Mouse (Mus musculus) CH12.LX (cell line): ENCODE measurements at regions not wholly inside any gene's neighbourhood (a gene's known extent, or its start where the extent isn't known, plus 50 kb on each side); places are given as distances from the start of the nearest gene placed in this dataset.

Source experiments
- DNase-seq: peaks from one replicate; pipeline ENCODE4 v3.0.0-alpha.2; 2013; ENCODE audit errors: extremely low read depth
- H3K27ac ChIP-seq: 2 replicates; pipeline ENCODE4 v1.5.1; 2012; ENCODE audit warnings: low read depth, mild to moderate bottlenecking, control low read depth, moderate library complexity; ENCODE audit not compliant: insufficient read depth
- H3K27me3 ChIP-seq: replicated peaks from 2 replicates; pipeline ENCODE3; 2012; ENCODE audit warnings: inconsistent platforms
- H3K36me3 ChIP-seq, 2 experiments: replicated peaks in 1 of 2; 2 replicates each; pipeline versions ENCODE3 to v1.6.1; 2012; ENCODE audit warnings: inconsistent platforms in 1 of 2, low read length in 1 of 2, mild to moderate bottlenecking in 1 of 2, mixed read lengths in 1 of 2, moderate library complexity in 1 of 2; ENCODE audit not compliant: control insufficient read depth in 1 of 2, insufficient read depth in 1 of 2
- H3K4me1 ChIP-seq, 2 experiments: 2 replicates each; pipeline ENCODE4 v1.6.1; 2012; ENCODE audit warnings: inconsistent platforms in 1 of 2, moderate library complexity in 1 of 2; ENCODE audit not compliant: insufficient read depth in 2 of 2, control insufficient read depth in 1 of 2
- H3K4me2 ChIP-seq: 2 replicates; pipeline ENCODE4 v1.6.1; 2012; ENCODE audit warnings: low read depth, mild to moderate bottlenecking, control low read depth; ENCODE audit not compliant: poor library complexity, insufficient read depth, severe bottlenecking
- H3K4me3 ChIP-seq, 3 experiments: fragments of 150-350 bp in 1 of 3; sonication (generic) in 1 of 3; replicated peaks in 1 of 3; 2 replicates each; pipeline versions ENCODE3 to v1.5.1; 2011 to 2012; ENCODE audit warnings: low read depth in 2 of 3, low read length in 2 of 3, mild to moderate bottlenecking in 2 of 3, moderate library complexity in 2 of 3, control low read depth in 1 of 3, improper control_type of control experiment in 1 of 3, inconsistent platforms in 1 of 3, mixed read lengths in 1 of 3; ENCODE audit not compliant: poor library complexity in 1 of 3
- H3K79me2 ChIP-seq: replicated peaks from 2 replicates; pipeline ENCODE4 v1.6.1; 2012; ENCODE audit warnings: mild to moderate bottlenecking, moderate library complexity; ENCODE audit not compliant: control insufficient read depth, poor library complexity, insufficient read depth, severe bottlenecking; ENCODE audit errors: extremely low read depth
- H3K9ac ChIP-seq: 2 replicates; pipeline ENCODE4 v1.6.1; 2012; ENCODE audit warnings: low read depth, mild to moderate bottlenecking, control low read depth, moderate library complexity; ENCODE audit not compliant: insufficient read depth
- H3K9me3 ChIP-seq: replicated peaks from 2 replicates; pipeline ENCODE3; 2012; ENCODE audit warnings: low read length, inconsistent platforms, mixed read lengths
- CHD1 ChIP-seq: IDR thresholded peaks from 2 replicates; pipeline ENCODE4 v1.6.1; 2012; ENCODE audit warnings: low read depth, low read length, improper control_type of control experiment, inconsistent platforms
- CHD2 ChIP-seq: IDR thresholded peaks from 2 replicates; pipeline ENCODE4 v1.6.1; 2011; ENCODE audit warnings: low read length, improper control_type of control experiment
- CTCF ChIP-seq, 2 experiments: IDR thresholded peaks in 1 of 2; conservative IDR thresholded peaks in 1 of 2; 2 replicates each; pipeline ENCODE4 v1.5.1; 2011 to 2012; ENCODE audit warnings: low read depth in 2 of 2, low read length in 2 of 2, improper control_type of control experiment in 1 of 2, inconsistent platforms in 1 of 2, mild to moderate bottlenecking in 1 of 2, moderate library complexity in 1 of 2
- E2F4 ChIP-seq: IDR thresholded peaks from 2 replicates; pipeline ENCODE4 v1.6.1; 2011; ENCODE audit warnings: low read depth, low read length, improper control_type of control experiment; ENCODE audit not compliant: insufficient replicate concordance
- ELF1 ChIP-seq: IDR thresholded peaks from 2 replicates; pipeline ENCODE4 v1.6.1; 2014; ENCODE audit warnings: low read depth, mild to moderate bottlenecking, inconsistent platforms, low read length, improper control_type of control experiment
- EP300 ChIP-seq: IDR thresholded peaks from 2 replicates; pipeline ENCODE4 v1.6.1; 2011; ENCODE audit warnings: low read length, improper control_type of control experiment
- GABPA ChIP-seq: IDR thresholded peaks from 2 replicates; pipeline ENCODE4 v1.6.1; 2012; ENCODE audit warnings: low read depth, low read length, improper control_type of control experiment, inconsistent platforms; ENCODE audit not compliant: insufficient replicate concordance
- IRF4 ChIP-seq: IDR thresholded peaks from 2 replicates; pipeline ENCODE4 v1.6.1; 2014; ENCODE audit warnings: low read depth, mild to moderate bottlenecking, inconsistent platforms, low read length, improper control_type of control experiment
- JUN ChIP-seq: IDR thresholded peaks from 2 replicates; pipeline ENCODE4 v1.6.1; 2011; ENCODE audit warnings: low read depth, mild to moderate bottlenecking, low read length, improper control_type of control experiment, moderate library complexity; ENCODE audit not compliant: insufficient read depth
- KAT2A ChIP-seq: IDR thresholded peaks from 2 replicates; pipeline ENCODE4 v1.6.1; 2012; ENCODE audit warnings: low read length, improper control_type of control experiment, inconsistent platforms; ENCODE audit not compliant: insufficient replicate concordance
- MEF2A ChIP-seq: IDR thresholded peaks from 2 replicates; pipeline ENCODE4 v1.6.1; 2014; ENCODE audit warnings: low read depth, mild to moderate bottlenecking, inconsistent platforms, low read length, improper control_type of control experiment, borderline replicate concordance
- MXI1 ChIP-seq: IDR thresholded peaks from 2 replicates; pipeline ENCODE4 v1.6.1; 2011; ENCODE audit warnings: mild to moderate bottlenecking, low read depth, low read length, improper control_type of control experiment
- NELFE ChIP-seq: IDR thresholded peaks from 2 replicates; pipeline ENCODE4 v1.6.1; 2011; ENCODE audit warnings: low read depth, low read length, improper control_type of control experiment
- PAX5 ChIP-seq: IDR thresholded peaks from 2 replicates; pipeline ENCODE4 v1.6.1; 2012; ENCODE audit warnings: low read length, inconsistent platforms, mixed read lengths
- POLR2A ChIP-seq: IDR thresholded peaks from 2 replicates; pipeline ENCODE4 v1.6.1; 2011; ENCODE audit warnings: low read depth, mild to moderate bottlenecking, improper control_type of control experiment, low read length
- RAD21 ChIP-seq: IDR thresholded peaks from 2 replicates; pipeline ENCODE4 v1.6.1; 2011; ENCODE audit warnings: low read depth, mild to moderate bottlenecking, low read length, improper control_type of control experiment, moderate library complexity
- RCOR1 ChIP-seq: conservative IDR thresholded peaks from 2 replicates; pipeline ENCODE4 v1.6.1; 2012; ENCODE audit warnings: low read depth, mild to moderate bottlenecking, inconsistent platforms, low read length, improper control_type of control experiment
- SIN3A ChIP-seq: IDR thresholded peaks from 2 replicates; pipeline ENCODE4 v1.6.1; 2012; ENCODE audit warnings: low read length, improper control_type of control experiment, inconsistent platforms
- SMC3 ChIP-seq: IDR thresholded peaks from 2 replicates; pipeline ENCODE4 v1.6.1; 2011; ENCODE audit warnings: low read depth, low read length, improper control_type of control experiment
- TBP ChIP-seq: conservative IDR thresholded peaks from 2 replicates; pipeline ENCODE4 v1.6.1; 2011; ENCODE audit warnings: low read depth, low read length, improper control_type of control experiment
- UBTF ChIP-seq: IDR thresholded peaks from 2 replicates; pipeline ENCODE4 v1.6.1; 2012; ENCODE audit warnings: low read depth, mild to moderate bottlenecking, inconsistent platforms, low read length, improper control_type of control experiment, moderate library complexity
- USF1 ChIP-seq: IDR thresholded peaks from 2 replicates; pipeline ENCODE4 v1.6.1; 2014; ENCODE audit warnings: low read depth, mild to moderate bottlenecking, inconsistent platforms, low read length, improper control_type of control experiment
- USF2 ChIP-seq: conservative IDR thresholded peaks from 2 replicates; pipeline ENCODE4 v1.6.1; 2011; ENCODE audit warnings: low read depth, low read length, improper control_type of control experiment
- ZC3H11A ChIP-seq: IDR thresholded peaks from 2 replicates; pipeline ENCODE4 v1.6.1; 2012; ENCODE audit warnings: low read depth, mild to moderate bottlenecking, inconsistent platforms, low read length, improper control_type of control experiment
- dilution Hi-C: fragments of 300-500 bp; cut with MboI; formaldehyde crosslinking; loops from 2 replicates; pipeline ENCODE4 v1.14.3; 2020; ENCODE audit warnings: low sequenced_read_pairs; ENCODE audit not compliant: extremely low pct_unique_long_range_greater_than_20kb, extremely low pct_ligation_motif_present
- in situ Hi-C: fragments of 300-500 bp; cut with MboI; formaldehyde crosslinking; loops from 3 replicates; pipeline ENCODE4 v1.14.3; 2019; ENCODE audit warnings: low sequenced_read_pairs, low pct_ligation_motif_present, low pct_unique_long_range_greater_than_20kb, mixed read lengths

DNA sequence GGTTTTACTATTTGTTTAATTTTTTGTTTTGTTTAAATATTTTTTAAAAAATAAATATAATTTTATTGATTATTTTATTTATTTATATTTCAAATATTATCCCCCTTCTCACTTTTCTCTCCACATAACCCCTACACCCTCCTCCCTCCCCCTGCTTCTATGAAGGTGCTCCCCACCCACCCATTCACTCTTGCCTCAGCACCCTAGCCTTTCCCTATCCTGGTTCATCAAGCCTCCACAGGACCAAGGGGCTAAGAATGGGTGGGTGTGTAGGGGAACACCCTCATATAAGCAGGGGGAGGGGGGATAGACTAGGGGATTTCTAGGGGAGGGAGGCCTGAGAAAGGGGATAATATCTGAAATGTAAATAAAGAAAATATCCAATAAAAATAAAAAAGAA, 313.7 kb upstream of the Gm21293 start:
- in situ Hi-C loops (no loop called here), dilution Hi-C loops (no loop called here)

DNA sequence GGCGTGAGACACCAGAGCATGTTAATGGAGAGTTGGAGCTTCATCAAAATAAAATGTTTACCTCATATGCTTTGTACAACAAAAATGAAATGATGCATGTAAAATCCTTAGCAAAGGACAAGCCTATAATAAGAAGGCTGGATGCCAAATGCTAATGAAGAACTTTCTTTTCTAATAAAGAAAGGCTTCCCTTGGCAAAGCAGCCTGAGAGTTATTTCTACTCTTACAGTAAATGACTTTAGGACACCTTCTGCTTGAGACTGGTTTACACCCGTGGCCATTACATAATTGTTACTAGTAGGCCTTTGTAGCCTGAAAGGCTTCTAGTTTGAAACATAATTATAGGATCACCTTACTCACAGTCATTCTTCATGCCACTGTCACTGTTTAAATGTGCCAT, 310.7 kb upstream of the Gm21293 start:
- in situ Hi-C loops (no loop called here), dilution Hi-C loops (no loop called here)

More for the DNA sequence above, 313.7 kb upstream of the Gm21293 start:
- Histone ChIP-seq H3K4me3 (no peak overlapping the region), H3K27me3 (no peaks in the 10 kb centered on the region), H3K36me3 (no peaks in the 10 kb centered on the region), H3K4me1 (no peaks in the 10 kb centered on the region), H3K27ac (no peak overlapping the region), H3K4me2 (no peak overlapping the region), H3K9me3 (peaks cover 13% of the 10 kb centered on the region), H3K79me2 (no peaks in the 10 kb centered on the region), H3K9ac (no peak overlapping the region)
- DNase-seq, result no peak
- TF ChIP-seq CHD1 (no peak), JUN (no peak), CHD2 (no peak), TBP (no peak), PAX5 (no peak), SMC3 (no peak), POLR2A (no peak)

DNA sequence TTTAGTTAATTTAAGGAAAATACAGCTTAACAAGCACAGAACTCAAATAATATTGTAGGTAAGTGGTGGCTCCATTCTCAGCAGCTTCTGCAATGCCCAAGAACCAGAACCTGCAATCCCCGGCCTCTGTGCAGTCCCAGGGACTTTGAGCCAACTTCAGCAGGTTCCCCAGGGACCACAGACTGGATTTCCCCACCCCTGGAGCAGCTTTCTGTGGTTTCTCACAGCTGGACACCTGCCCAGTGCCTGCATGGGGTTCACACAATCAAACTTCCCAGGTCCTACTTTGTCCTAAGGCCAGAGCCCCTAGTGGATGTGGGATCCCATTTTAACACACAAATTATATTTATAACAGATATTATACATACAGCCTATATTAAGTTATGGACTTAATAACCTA, 287.6 kb upstream of the Gm21293 start:
- in situ Hi-C loops, result no loop called here
- Histone ChIP-seq H3K9me3 (peaks cover 15% of the 10 kb centered on the region), H3K36me3 (no peaks in the 10 kb centered on the region), H3K4me1 (no peaks in the 10 kb centered on the region), H3K79me2 (no peaks in the 10 kb centered on the region), H3K9ac (no peak overlapping the region), H3K27me3 (no peaks in the 10 kb centered on the region), H3K4me2 (no peak overlapping the region), H3K27ac (no peak overlapping the region), H3K4me3 (no peak overlapping the region)
- dilution Hi-C loops, result no loop called here
- DNase-seq, result no peak
- TF ChIP-seq MXI1 (no peak), KAT2A (no peak), UBTF (no peak), ELF1 (no peak), USF2 (no peak), MEF2A (no peak), RCOR1 (no peak), PAX5 (no peak), RAD21 (no peak), E2F4 (no peak), SIN3A (no peak), EP300 (no peak), NELFE (no peak), POLR2A (no peak), IRF4 (no peak)
- TF ChIP-seq, all 38 proteins: peak for 0

More for the DNA sequence above, 310.7 kb upstream of the Gm21293 start:
- no peak overlapping the region for H3K4me2 ChIP-seq
- no peak overlapping the region for H3K9ac ChIP-seq
- H3K79me2 ChIP-seq, result no peaks in the 10 kb centered on the region
- no peak for DNase-seq
- H3K36me3 ChIP-seq, result no peaks in the 10 kb centered on the region
- TF ChIP-seq ELF1 (no peak), USF1 (no peak), KAT2A (no peak), USF2 (no peak), NELFE (no peak), IRF4 (no peak), CHD1 (no peak), POLR2A (no peak), GABPA (no peak), ZC3H11A (no peak), CTCF (conservative IDR thresholded peaks at IDR 0.05 in 1 of 2, IDR thresholded peaks at IDR 0.05 in 1 of 2; ENCODE audit: low read depth in 2 of 2, low read length in 2 of 2) (no peak)
- H3K27me3 ChIP-seq, result no peaks in the 10 kb centered on the region
- H3K4me3 ChIP-seq, result no peak overlapping the region
- no peaks in the 10 kb centered on the region for H3K4me1 ChIP-seq
- H3K27ac ChIP-seq, result no peak overlapping the region
- peaks cover 11% of the 10 kb centered on the region for H3K9me3 ChIP-seq
